Mouse (Mus musculus) lung, adult 2 months (tissue): ENCODE measurements around the gene Shroom3.

ENCODE experiments used
- CTCF ChIP-seq: fragments of 200-500 bp; IDR thresholded peaks from 2 replicates; pipeline ENCODE4 v1.5.1; 2011; ENCODE audit warnings: mild to moderate bottlenecking, low read length, control low read depth; ENCODE audit not compliant: insufficient read depth
- POLR2A ChIP-seq: fragments of 200-500 bp; IDR thresholded peaks from 2 replicates; pipeline ENCODE4 v1.6.1; 2011; ENCODE audit warnings: low read depth, mild to moderate bottlenecking, control low read depth, low read length, borderline replicate concordance; ENCODE audit errors: extremely low read depth

GRCm38 (mm10) chr5:92967143-92967542, 283.9 kb downstream of the Shroom3 start:
- TF ChIP-seq CTCF: no peak
- TF ChIP-seq POLR2A: no peak
